Mouse (Mus musculus) ovary, postnatal 10 days (tissue): Measurements from ENCODE around the gene Setd5.

Experiments
- DNase-seq: peaks from one replicate; pipeline ENCODE4 v3.0.0; 2022; ENCODE audit warnings: low spot score

The Setd5 gene

DNA sequence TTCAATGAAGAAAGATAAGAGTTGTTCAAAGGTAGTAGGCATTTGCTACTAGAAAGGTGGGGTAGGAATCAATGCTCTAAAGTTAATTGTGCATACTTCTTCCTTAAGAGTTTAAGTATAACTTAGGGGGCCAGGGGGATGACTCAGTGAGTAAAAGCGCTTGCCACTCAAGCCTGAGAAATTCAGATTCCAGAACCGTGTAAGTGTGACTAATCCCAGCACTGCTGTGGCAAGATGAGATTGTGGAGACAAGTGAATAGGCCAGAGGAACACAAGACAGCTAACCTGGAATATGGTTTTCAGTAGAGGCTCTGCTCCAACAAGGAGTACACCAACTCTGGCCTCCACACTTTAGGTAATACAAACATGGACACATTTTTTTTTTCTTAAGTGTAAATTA lies 56.2 kb downstream of the Setd5 start:
- no peak for DNase-seq

DNA sequence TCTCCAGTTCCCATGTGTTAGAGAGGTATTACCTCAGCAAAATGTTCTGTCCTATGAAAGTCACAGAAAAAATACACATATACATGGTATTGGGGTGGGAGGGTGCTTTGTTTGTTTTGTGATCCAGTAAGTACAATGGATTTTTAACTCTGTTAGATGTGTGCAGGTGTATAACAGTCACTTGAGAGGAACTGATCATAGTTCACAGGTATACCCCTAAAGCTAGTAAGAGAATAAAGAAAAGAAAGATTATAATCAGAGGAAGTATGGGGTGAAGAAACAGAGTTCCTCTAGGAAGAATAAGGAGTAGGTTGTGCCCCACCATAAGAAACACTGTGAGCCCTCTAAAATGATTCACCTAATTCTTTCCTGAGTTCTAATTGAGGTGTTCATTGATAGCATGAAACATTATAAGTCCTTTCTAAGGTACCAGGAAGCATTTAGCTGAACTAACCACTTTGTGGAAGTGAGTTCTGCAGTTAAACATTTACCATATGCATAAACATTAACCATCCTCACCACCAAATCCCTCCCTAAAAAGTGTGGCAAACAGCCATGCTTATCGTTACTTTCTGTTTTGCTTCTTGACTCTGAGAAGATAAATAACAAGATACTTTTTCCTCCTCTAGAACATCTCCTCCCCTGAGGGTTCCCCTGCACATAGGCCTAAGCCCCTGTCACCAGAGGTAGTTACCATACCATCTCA lies 64.4 kb downstream of the Setd5 start:
- DNase-seq = no peak

DNA sequence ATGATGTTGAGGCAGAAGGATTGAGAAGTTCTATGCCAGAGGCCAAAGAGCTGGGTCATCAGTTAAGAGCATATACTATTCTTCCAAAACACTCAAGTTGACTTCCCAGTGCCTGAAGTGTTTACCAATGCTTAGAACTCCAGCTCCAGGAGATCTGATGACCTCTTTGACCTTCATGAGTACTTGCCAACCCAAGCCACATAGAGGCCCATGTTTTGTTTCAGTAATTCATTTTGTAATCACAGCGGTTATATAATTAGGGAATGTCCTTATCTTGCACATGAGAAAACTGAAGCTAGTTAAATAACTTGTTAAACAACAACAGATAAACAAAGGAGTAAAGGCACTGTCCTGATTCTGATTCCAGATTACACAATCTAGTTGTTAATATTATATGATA lies 67.6 kb downstream of the Setd5 start:
- no peak for DNase-seq

DNA sequence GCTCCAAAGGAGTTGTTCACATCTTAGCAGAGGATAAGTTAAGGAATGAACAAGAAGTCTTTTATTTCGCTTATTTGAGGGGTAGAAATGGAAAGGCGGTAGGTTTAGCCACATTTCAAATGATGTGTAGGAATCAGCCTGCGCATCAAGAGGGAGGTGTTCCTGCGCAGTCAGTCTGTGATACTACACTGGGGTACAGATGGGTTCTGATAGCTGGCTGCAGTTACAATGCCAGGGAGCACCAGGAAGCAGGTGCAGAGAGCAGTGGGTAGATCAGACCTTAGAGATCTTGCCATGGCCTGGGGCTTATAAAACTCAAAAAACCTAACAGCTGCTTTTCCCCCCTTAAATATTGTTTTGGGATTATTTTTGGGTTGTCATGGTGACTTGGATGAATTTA lies 68.1 kb downstream of the Setd5 start:
- DNase-seq = no peak

DNA sequence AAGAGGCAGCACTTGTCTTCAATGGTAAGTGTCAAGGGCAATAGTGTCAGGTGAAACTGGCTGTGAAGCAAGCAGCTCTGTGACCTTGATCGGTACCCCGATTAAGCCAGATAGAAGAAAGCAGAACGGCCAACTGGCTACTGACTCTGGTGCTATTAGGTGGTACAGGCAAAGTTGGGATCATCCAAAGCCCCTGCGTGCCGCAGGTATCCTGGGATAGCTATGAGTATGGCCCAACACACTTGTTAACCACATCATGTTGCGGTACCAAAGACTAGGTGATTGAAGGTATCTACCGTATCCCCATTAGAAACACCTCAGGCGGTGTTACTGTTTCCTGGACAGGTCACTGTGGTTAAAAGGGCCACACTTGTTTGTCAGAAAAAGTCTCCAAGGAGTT lies 76.9 kb downstream of the Setd5 start:
- DNase-seq = no peak

DNA sequence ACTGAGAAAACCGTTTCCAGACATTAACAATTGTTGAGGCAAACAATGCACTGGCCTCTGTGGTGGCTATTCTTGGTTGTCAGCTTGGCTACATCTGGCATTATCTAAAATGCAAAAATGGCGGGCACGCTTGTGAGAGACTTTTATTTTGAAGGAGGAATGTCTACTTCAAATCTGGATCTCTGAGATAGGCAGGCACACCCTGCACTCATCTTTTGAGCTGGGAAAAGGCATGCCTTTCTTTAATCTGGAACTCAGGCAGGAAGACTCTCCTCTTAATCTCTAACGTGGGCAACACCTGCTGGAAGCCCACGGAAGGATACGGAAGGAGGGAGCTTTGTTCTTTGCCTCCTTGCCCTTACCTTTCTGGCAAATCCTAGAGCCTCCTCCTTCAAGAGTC lies 77.7 kb downstream of the Setd5 start:
- no peak for DNase-seq

DNA sequence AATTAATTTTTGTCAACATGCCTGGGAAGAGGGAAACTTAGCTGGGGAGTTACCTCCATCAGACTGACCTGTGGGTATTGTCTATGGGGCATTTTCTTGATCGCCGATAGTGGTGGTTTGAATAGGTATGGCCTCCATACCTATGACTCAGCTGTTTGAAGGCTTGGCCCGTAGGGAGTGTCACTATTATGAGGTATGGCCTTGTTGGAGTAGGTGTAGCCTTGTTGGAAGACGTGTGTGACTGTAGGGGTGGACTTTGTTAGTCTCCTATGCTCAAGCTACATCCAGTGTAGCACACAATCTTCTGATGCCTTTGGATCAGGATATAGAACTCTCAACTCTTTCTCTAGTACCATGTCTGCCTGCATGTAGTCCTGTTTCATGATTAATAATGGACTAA lies 78.9 kb downstream of the Setd5 start:
- DNase-seq = no peak

DNA sequence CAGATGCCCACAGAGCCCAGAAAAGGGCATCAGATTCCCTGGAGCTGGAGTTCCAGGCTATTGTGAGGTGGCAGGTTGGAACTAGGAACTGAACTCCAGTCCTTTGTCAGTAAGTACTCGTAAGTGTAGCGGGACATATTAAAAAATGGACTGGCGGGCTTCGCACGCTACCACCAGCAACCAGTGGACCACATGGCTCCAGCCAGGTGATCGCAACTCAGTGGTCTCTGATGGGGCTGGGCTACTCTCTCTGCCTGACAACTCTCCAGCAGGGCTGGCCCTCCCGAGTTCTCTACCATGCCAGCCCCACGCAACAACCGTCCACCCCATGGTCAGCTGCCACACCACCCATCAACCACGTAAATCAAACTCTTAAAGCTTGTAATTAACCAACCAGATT lies 82.9 kb downstream of the Setd5 start:
- DNase-seq = no peak

DNA sequence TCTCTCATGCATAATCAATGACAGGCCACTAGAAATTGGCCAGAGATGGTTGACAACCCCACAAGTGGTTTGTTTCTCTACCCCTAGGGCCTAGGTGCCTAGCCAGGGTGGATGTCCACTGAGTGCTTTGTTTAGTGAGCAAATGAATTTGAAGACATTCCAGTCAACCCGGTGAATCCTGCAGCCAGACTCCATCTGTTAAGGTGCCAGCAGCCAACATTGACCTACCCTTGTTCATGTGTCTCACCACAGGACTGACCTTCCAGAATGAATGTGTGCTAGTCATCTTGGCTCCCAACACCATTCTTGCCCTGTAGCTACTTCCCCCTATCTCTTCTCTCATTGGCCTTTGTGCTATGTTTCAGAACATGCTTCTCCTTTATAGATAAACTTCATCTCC lies 84.8 kb downstream of the Setd5 start:
- no peak for DNase-seq

DNA sequence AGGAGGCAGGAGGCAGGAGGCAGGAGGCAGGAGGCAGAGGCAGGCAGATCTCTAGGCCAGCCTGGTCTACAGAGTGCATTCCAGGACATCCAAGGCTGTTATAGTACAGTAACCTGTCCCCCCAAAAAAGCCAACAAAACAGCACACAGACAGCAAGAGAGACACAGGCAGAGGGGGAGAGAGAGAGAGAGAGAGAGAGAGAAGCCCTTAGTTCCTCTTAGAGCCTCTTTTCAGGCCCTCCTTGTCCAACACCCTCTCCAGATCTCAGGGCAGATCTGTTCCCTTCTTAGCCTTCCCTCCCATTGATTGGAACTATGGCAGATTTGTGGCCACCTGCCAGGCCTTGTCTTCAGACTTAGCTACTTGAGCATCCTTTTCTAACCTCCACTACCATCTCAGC lies 86.3 kb downstream of the Setd5 start:
- DNase-seq = no peak

DNA sequence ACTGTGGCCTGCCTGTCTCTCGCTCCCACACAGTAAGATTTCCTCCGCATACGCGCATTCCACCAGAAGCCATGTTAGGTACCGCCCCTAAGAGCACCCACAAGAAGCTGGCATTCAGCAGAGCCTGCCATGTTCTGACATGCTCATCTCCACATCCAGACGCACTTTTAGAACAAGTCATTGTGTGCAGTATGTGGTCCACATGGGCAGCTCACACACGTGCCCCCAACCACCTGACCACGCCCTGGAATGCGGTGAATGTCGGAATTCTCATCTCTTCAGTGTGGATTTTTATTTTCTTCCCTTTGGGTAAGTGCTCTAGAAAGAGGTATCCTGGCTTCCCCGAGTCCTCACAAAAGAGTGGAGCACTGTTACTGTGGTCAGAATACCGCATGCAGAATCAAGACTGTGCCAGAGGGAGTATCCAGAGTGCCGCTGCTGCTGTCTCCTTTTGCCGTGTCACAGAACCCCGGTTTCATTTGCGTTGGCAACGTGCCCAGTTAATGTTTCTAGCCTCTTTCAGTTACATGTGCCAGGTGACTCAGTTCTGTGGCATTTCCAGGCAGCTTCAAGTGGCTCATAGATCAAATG lies 89.6 kb downstream of the Setd5 start:
- DNase-seq = no peak

DNA sequence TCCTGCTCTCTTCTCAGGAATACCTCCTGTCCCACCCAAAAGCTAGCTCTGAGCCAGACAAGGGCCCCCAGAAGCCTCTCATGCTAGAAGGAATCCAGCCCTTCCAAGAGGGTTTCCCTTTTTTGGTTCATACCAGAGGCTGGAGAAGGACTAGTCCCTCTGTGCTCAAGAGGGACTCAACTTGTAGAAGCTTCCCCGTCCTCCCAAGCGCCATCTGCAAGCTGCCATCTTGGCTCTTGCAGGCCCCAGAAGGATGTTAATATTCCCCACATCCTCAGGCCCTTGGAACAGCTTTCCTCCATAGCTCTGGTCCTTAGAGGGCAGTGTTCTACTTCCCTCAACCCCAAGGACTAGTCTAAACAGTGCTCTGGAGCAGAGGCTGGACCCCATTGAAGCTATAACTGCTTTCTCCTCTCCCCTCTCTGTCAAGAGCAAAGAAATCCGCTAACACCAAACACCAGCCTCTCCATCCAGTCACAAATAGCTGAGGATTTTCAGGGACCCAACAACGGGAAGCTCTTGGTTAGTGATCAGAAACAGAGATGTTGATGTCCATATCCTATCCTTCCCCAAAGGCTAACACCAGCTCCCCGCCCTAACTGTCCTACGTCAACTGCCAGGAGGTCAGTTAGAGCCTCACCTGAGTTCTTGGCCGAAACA lies 91.3 kb downstream of the Setd5 start:
- DNase-seq = no peak

DNA sequence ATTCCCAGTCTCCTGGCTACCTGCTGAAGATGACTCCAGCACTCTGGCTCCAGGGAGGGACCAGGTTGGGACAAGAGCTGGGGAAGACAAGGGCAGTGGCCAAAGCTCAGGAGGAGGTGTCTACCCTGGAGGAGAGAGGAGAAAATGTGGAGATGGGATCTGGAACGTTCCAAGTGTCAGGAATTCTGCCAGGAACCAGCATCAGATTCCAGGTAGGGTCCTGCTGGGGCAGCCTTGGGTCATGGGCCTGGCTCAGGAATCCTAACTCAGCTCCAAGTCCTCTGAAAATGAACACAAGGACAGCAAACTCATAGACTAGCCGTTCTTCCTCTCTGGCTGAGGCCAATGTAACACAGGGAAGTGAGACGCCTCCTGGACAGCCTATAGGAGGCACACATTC lies 92.7 kb downstream of the Setd5 start:
- no peak for DNase-seq

DNA sequence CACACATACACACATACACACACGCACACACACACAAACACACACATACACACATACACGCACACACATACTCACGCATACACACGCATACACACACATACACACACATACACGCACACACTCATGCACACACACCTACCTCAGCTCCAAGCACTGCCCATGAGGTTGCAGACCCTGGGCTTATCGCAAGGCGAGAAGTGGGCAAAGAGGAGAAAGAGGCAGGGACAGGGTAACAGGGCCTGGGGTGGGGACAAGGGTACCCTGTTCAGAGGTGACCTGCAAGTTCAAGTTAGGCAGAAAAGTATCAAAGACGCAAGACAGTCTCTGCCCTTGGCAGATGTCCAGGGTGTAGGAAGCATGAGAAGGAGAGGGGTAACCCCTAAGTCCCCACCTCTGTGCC lies 93.5 kb downstream of the Setd5 start:
- DNase-seq = no peak

DNA sequence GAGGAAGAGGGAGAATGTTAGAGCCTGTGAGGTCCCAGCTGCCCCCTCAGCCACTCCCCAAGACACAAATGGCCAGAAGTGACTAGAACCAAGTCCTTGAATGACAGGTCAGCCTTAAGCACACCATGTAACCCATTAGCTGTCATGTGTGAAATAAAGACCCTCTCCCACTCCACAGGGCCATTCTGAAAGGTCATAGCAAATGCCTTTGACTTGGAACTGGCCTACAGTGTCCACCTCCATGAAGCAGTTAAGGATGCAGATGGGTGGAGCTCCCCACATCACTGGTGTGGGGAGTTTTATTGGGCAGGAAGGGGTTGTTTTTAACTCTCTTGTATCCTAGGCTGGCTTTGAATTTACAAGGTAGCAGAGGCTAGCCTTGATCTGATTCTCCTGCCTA lies 94.8 kb downstream of the Setd5 start:
- DNase-seq = no peak

DNA sequence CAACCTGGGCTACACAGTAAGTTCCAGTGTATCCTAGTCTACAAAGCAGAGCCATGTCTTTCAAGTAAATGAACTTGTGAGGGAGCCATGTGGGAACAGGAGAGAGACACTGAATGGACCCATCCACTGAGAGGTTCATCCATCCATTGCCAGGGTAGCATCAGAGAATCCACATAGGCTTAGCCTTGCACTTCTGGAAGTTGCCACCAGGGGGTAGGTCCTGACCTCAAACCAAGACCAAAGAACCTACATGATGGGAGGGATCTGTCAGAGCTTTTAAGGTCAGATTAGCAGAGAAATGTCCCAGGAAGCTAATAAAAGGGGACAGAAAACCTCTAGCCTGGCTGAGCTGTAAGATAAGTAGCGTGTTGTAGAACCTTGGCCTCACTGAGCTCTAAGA lies 95.4 kb downstream of the Setd5 start:
- DNase-seq = no peak

DNA sequence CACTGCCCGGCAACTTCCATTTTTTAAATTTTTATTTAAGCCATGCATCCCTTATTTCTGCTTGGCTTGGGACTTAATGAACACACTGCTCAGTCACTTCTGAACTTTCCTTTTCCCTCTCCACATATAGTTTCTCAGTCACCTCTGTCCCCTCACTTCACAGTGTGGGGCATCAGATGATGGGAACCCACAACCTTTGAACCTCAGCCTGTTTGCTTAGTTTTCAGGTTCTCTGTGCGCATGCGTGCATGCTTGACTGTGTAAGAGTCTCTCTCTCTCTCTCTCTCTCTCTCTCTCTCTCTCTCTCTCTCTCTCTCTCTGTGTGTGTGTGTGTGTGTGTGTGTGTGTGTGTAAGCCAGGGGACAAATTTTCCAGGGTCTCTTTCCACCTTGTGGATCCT lies 98.3 kb downstream of the Setd5 start:
- no peak for DNase-seq

DNA sequence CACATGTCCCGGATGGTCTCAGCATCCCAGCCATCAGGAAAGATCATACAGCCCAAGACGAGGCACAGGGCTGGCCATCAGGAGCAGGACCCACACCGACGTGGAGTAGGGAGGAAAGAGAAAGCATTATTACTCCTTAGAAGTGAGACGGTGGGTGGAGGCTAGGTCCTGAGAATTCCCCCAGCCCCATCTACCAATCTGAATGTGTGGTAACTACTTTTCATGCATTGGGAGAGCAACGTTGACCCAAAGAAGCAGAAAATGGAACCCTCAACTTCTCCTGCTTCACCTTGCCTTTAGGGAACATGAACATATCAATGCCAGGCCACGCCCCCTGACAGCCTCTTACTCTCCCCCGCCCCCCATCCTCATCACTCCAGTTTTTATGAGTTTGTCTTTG lies 99.4 kb downstream of the Setd5 start:
- DNase-seq = no peak

DNA sequence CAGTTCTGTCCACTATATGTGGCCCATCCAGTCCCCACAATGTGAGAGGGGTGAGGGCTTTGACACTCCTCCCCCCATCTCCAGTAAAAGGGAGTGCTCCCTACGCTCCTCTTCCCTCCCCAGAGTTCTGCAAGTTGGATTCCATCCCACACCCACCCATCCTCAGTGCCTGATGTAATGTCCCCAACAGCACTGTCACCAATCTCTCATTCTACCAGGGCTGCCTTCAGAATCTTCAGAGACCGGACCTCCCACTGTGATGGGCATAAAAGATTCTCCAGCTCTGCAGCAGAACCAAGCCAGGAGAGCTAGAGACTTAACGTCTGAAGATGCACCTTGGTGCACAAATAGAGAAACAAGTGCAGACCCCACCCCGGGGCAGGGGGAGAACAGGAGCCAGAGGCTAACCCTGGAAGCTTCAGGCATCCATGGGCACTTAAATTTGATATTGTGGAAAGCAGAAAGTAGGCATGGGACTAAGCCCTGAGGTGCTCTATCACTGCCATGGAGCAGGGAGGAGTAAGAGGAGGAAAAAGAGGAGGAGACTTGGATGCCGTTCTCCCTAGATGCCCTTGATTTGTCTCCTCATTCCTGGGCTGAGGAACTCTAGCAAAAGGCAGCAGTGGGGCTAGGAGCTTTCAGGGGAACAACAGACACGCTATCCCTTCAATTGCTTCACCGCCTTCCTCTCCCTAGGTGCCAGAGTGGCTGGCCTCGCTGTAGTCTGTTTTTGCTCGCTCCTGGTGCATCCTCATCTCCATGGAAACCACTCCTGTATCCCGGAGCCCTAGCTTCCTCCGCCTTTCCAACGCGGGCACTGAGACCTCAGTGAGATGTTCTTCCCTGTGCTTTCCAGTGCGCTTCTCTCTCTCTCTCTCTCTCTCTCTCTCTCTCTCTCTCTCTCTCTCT lies 101.4 kb downstream of the Setd5 start:
- DNase-seq = no peak

DNA sequence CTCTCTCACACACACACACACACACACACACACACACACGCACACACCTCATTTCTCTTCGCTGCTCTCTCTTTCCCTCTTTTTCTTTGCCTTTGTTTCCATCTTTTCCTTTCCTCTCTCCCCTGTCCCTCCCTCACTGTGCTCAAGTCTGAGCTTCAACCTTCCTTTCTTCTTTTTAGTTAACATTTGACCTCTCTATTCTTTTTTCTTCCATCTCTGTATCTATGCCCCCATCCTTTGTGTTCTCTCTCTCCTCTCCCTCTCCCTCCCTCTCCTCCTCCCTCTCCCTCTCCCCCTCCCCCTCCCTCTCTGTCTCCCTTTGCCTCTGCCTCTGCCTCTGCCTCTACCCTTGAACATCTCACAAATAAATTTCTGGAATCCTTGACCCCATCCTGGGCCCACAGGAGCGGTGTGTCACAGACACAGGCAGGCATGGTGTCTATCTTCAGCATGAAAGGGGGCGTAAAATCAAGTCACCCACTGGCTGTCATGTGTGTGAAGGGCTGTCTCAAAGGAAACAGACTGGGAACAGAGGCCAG lies 102.1 kb downstream of the Setd5 start:
- DNase-seq = no peak

DNA sequence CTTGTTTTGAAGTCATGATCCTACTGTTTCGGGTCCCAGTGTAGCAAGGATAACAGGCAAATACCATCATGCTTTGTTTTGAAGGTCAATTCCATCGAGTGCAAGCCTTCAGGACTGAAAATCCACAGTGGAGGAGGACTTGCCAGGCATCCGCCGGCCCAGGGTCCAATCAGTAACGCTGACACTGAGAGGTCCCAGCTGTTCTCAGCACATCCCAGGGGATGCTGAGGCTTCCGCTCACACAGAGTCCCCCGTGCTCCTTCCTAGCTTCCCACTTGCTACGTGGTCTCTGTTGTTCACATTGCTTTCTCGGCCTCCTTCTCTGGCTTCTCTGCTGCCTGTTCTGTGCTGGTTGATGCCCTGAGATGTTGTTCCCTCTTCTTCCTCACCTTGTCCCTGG lies 107.0 kb downstream of the Setd5 start:
- DNase-seq = no peak

DNA sequence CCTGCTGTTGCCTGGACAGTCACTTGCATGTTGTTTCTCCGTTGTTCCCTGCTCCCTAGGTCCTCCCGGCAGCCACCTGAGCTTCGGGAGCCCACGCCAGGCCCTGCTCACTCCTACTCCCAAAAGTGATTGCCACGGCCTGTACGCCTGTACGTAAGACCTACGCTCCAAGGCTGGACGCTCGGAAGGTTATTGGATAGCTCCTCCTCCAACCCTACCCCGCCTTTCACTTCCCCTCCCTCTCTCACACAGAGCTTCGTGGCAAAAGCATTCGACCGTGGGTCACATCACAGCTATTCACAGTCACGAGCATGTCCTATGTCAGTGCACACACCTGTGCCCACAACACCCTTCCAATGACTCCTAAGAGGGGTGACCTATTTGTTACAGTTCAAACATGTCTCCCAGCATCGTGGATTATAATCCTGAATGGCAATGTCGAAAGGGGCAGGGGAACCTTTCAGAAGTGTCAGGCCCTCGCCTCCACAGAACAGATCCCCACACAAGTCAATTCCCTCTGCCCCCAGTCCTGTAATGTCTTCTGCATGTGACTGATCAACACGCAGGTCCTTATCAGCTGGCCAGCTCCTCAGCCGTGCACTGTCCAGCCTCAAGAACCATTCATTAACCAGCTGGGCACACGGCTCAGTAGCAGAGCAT lies 107.8 kb downstream of the Setd5 start:
- DNase-seq = no peak
